Comparison of ENCODE assay signal across 17 mouse cellular contexts in genomic region chr13:63515542-63515941, GRCm38 (mm10). TPM values are rescaled to one million over a fixed set of nuclear protein-coding genes. Genes with fewer than 3 reads are reported as not detected.
DNase-seq lines count a peak whose midpoint lies in the region; ATAC-seq lines count a peak whose summit lies in the region.
"Had no signal": no experiment of that assay in that cellular context is flagged by ENCODE, and none has a peak within 500 bp of the region (broad histone marks: within the 10 kb centered on the region; RNA-seq: fewer than 3 reads in every experiment).

No protein-coding gene starts in this region.

- 60% methylated on average over 5 of the region's 5 CpGs for WGBS in hindbrain, embryonic 13.5 days
- 68% methylated on average over 5 of the region's 5 CpGs for WGBS in hindbrain, embryonic 12.5 days
- WGBS in midbrain, embryonic 12.5 days: 71% methylated on average over 5 of the region's 5 CpGs
- 70% methylated on average over 5 of the region's 5 CpGs for WGBS in midbrain, embryonic 15.5 days
- WGBS in intestine, embryonic 16.5 days: 45% methylated on average over 5 of the region's 5 CpGs
- WGBS in stomach, embryonic 16.5 days: 49% methylated on average over 5 of the region's 5 CpGs

- peaks cover 32% of the 10 kb centered on the region for H3K4me1 ChIP-seq in hindbrain, embryonic 13.5 days (replicated peaks)
- H3K4me1 ChIP-seq in hindbrain, embryonic 12.5 days: peaks cover 34% of the 10 kb centered on the region
- H3K4me1 ChIP-seq in midbrain, embryonic 12.5 days: peaks cover 45% of the 10 kb centered on the region
- H3K4me1 ChIP-seq in midbrain, embryonic 15.5 days: peaks cover 18% of the 10 kb centered on the region
- 0 out of 2 replicates have a peak, but pooled peaks cover 4% of the 10 kb centered on the region for H3K4me1 ChIP-seq in intestine, embryonic 16.5 days (ENCODE audit: control insufficient read depth, insufficient read depth, low read length)
- H3K4me1 ChIP-seq in stomach, embryonic 16.5 days (ENCODE audit: control insufficient read depth, insufficient read depth, low read length): peaks cover 19% of the 10 kb centered on the region

- no peaks in the 10 kb centered on the region for H3K27me3 ChIP-seq in hindbrain, embryonic 13.5 days
- no peaks in the 10 kb centered on the region for H3K27me3 ChIP-seq in hindbrain, embryonic 12.5 days
- no peaks in the 10 kb centered on the region for H3K27me3 ChIP-seq in midbrain, embryonic 12.5 days
- H3K27me3 ChIP-seq in midbrain, embryonic 15.5 days (replicated peaks): no peaks in the 10 kb centered on the region
- no peaks in the 10 kb centered on the region for H3K27me3 ChIP-seq in intestine, embryonic 16.5 days (replicated peaks; ENCODE audit: control insufficient read depth, insufficient read depth, low read length)
- no peaks in the 10 kb centered on the region for H3K27me3 ChIP-seq in stomach, embryonic 16.5 days (ENCODE audit: control insufficient read depth, insufficient read depth, low read length)

- no peak overlapping the region for H3K4me3 ChIP-seq in hindbrain, embryonic 13.5 days
- no peak overlapping the region for H3K4me3 ChIP-seq in hindbrain, embryonic 12.5 days
- no peak overlapping the region for H3K4me3 ChIP-seq in midbrain, embryonic 12.5 days
- no peak overlapping the region for H3K4me3 ChIP-seq in midbrain, embryonic 15.5 days
- H3K4me3 ChIP-seq in intestine, embryonic 16.5 days (ENCODE audit: low read length): no peak overlapping the region
- no peak overlapping the region for H3K4me3 ChIP-seq in stomach, embryonic 16.5 days (replicated peaks; ENCODE audit: low read length)
- H3K4me3 ChIP-seq: erythroblast, embryonic 14.5 days had no signal

- no peak overlapping the region for H3K9ac ChIP-seq in hindbrain, embryonic 13.5 days
- no peak overlapping the region for H3K9ac ChIP-seq in hindbrain, embryonic 12.5 days
- H3K9ac ChIP-seq in midbrain, embryonic 12.5 days (replicated peaks): no peak overlapping the region
- no peak overlapping the region for H3K9ac ChIP-seq in midbrain, embryonic 15.5 days
- H3K9ac ChIP-seq in intestine, embryonic 16.5 days (ENCODE audit: low read depth, low read length): no peak overlapping the region
- H3K9ac ChIP-seq in stomach, embryonic 16.5 days (ENCODE audit: low read length): peak overlapping the region; percentile 37; the same call in 1 of the 2 replicates

- no peak for ATAC-seq in hindbrain, embryonic 13.5 days (ENCODE audit: low FRiP score)
- ATAC-seq in hindbrain, embryonic 12.5 days (ENCODE audit: low FRiP score): no peak
- ATAC-seq in midbrain, embryonic 12.5 days (ENCODE audit: low FRiP score, low read depth): no peak
- ATAC-seq in midbrain, embryonic 15.5 days (replicated peaks): no peak
- ATAC-seq in intestine, embryonic 16.5 days: peak; percentile 47
- peak; percentile 79 for ATAC-seq in stomach, embryonic 16.5 days (ENCODE audit: insufficient read depth, low FRiP score)

- H3K27ac ChIP-seq in hindbrain, embryonic 13.5 days: peak overlapping the region; percentile 31
- H3K27ac ChIP-seq in hindbrain, embryonic 12.5 days: no peak overlapping the region
- H3K27ac ChIP-seq in midbrain, embryonic 12.5 days (replicated peaks): peak overlapping the region; percentile 67
- H3K27ac ChIP-seq in midbrain, embryonic 15.5 days: no peak overlapping the region
- H3K27ac ChIP-seq in intestine, embryonic 16.5 days (ENCODE audit: low read length): peak overlapping the region; percentile 4
- peak overlapping the region; percentile 86 for H3K27ac ChIP-seq in stomach, embryonic 16.5 days (ENCODE audit: low read length)

- no peak for DNase-seq in layer of hippocampus, postnatal 10 days (ENCODE audit: low spot score in 2 of 2)
- no peak for DNase-seq in yolk sac, embryonic 10.5 days (ENCODE audit: low spot score)
- DNase-seq: adrenal gland, adult 8-10 months; cerebellum, adult 8-10 months; gastrocnemius, postnatal 36 days; kidney, adult 9 months; layer of hippocampus, adult 9-11 months; lung, adult 2 months; thymus, adult 2 months had no signal

- H3K4me2 ChIP-seq in hindbrain, embryonic 13.5 days: no peak overlapping the region
- H3K4me2 ChIP-seq in hindbrain, embryonic 12.5 days (replicated peaks): no peak overlapping the region
- no peak overlapping the region for H3K4me2 ChIP-seq in midbrain, embryonic 12.5 days (replicated peaks)
- H3K4me2 ChIP-seq in midbrain, embryonic 15.5 days: no peak overlapping the region
- H3K4me2 ChIP-seq in intestine, embryonic 16.5 days (ENCODE audit: low read depth, low read length): no peak overlapping the region
- H3K4me2 ChIP-seq in stomach, embryonic 16.5 days (ENCODE audit: low read depth, low read length): no peak overlapping the region
- H3K4me2 ChIP-seq: liver, embryonic 11.5 days had no signal

- H3K36me3 ChIP-seq in hindbrain, embryonic 13.5 days: peaks cover 95% of the 10 kb centered on the region
- H3K36me3 ChIP-seq in hindbrain, embryonic 12.5 days: peaks cover 90% of the 10 kb centered on the region
- peaks cover 83% of the 10 kb centered on the region for H3K36me3 ChIP-seq in midbrain, embryonic 12.5 days
- H3K36me3 ChIP-seq in midbrain, embryonic 15.5 days (replicated peaks): peaks cover 29% of the 10 kb centered on the region
- peaks cover 33% of the 10 kb centered on the region for H3K36me3 ChIP-seq in intestine, embryonic 16.5 days (ENCODE audit: control insufficient read depth, insufficient read depth, low read length)
- H3K36me3 ChIP-seq in stomach, embryonic 16.5 days (ENCODE audit: control insufficient read depth, insufficient read depth, low read length): peaks cover 45% of the 10 kb centered on the region

- no peaks in the 10 kb centered on the region for H3K9me3 ChIP-seq in hindbrain, embryonic 13.5 days
- no peaks in the 10 kb centered on the region for H3K9me3 ChIP-seq in hindbrain, embryonic 12.5 days (replicated peaks)
- H3K9me3 ChIP-seq in midbrain, embryonic 12.5 days: no peaks in the 10 kb centered on the region
- no peaks in the 10 kb centered on the region for H3K9me3 ChIP-seq in midbrain, embryonic 15.5 days
- no peaks in the 10 kb centered on the region for H3K9me3 ChIP-seq in intestine, embryonic 16.5 days (ENCODE audit: control insufficient read depth, low read length)
- H3K9me3 ChIP-seq in stomach, embryonic 16.5 days (replicated peaks; ENCODE audit: control insufficient read depth, low read length): no peaks in the 10 kb centered on the region

RNA-seq across cellular contexts. Expression of gene Fancc, which starts 18.5 kb away (rescaled TPM):
- polyA plus RNA-seq in hindbrain, embryonic 13.5 days (2015; fragmentation: Nextera tagmentation; extraction: Ambion mirVana): 15.7 and 16.3 TPM in 2 replicates
- 20.4 and 23.0 TPM in 2 replicates for polyA plus RNA-seq in hindbrain, embryonic 12.5 days (2016; fragmentation: Nextera tagmentation; extraction: Ambion mirVana)
- polyA plus RNA-seq in midbrain, embryonic 12.5 days (2016; fragmentation: Nextera tagmentation; extraction: Ambion mirVana): 23.5 and 24.8 TPM in 2 replicates
- polyA plus RNA-seq in midbrain, embryonic 15.5 days (2015; fragmentation: Nextera tagmentation; extraction: Ambion mirVana): 15.3 and 16.1 TPM in 2 replicates
- 15.4 and 19.0 TPM in 2 replicates for polyA plus RNA-seq in intestine, embryonic 16.5 days (2015; fragmentation: Nextera tagmentation; extraction: Ambion mirVana)
- 21.9 and 22.0 TPM in 2 replicates for polyA plus RNA-seq in stomach, embryonic 16.5 days (2015; fragmentation: Nextera tagmentation; extraction: Ambion mirVana)
- 1 to 10 TPM; 9.1 to 9.7 TPM for total RNA-seq in layer of hippocampus, postnatal 10 days (2021)

RNA-seq across cellular contexts. Expression of gene Ptch1, which starts 57.9 kb away (rescaled TPM):
- 18.0 and 19.2 TPM in 2 replicates for polyA plus RNA-seq in hindbrain, embryonic 13.5 days (2015; fragmentation: Nextera tagmentation; extraction: Ambion mirVana)
- 22.7 and 24.3 TPM in 2 replicates for polyA plus RNA-seq in hindbrain, embryonic 12.5 days (2016; fragmentation: Nextera tagmentation; extraction: Ambion mirVana)
- 18.6 and 24.5 TPM in 2 replicates for polyA plus RNA-seq in midbrain, embryonic 12.5 days (2016; fragmentation: Nextera tagmentation; extraction: Ambion mirVana)
- 15.5 and 15.7 TPM in 2 replicates for polyA plus RNA-seq in midbrain, embryonic 15.5 days (2015; fragmentation: Nextera tagmentation; extraction: Ambion mirVana)
- polyA plus RNA-seq in intestine, embryonic 16.5 days (2015; fragmentation: Nextera tagmentation; extraction: Ambion mirVana): 24.5 and 25.5 TPM in 2 replicates
- 28.5 and 31.1 TPM in 2 replicates for polyA plus RNA-seq in stomach, embryonic 16.5 days (2015; fragmentation: Nextera tagmentation; extraction: Ambion mirVana)
- 10 to 100 TPM; 31.3 to 39.1 TPM for total RNA-seq in layer of hippocampus, postnatal 10 days (2021)

Comparison
In these comparisons a context has a peak if more than half of its experiments do, and no peak if none do; other contexts are left out.
1. H3K27ac ChIP-seq: peak in hindbrain, embryonic 13.5 days (single experiment), midbrain, embryonic 12.5 days (single experiment), intestine, embryonic 16.5 days (single experiment) and stomach, embryonic 16.5 days (single experiment); none in hindbrain, embryonic 12.5 days (single experiment) and midbrain, embryonic 15.5 days (single experiment).
2. ATAC-seq: peak in intestine, embryonic 16.5 days (single experiment) and stomach, embryonic 16.5 days (single experiment); none in hindbrain, embryonic 13.5 days (single experiment), hindbrain, embryonic 12.5 days (single experiment), midbrain, embryonic 12.5 days (single experiment) and midbrain, embryonic 15.5 days (single experiment).